Mouse (Mus musculus): ENCODE measurements around the gene Ttll3. TPM values are rescaled to one million over a fixed set of nuclear protein-coding genes. Genes with fewer than 3 reads are reported as not detected.

Ttll3 gene
- total RNA-seq, 1 experiment from 2014 or later = 12.9 TPM

- ATAC-seq (replicated peaks; ENCODE audit: insufficient number of reproducible peaks, low FRiP score, low TSS enrichment, poor library complexity, severe bottlenecking) = peak; percentile 90
Observed at GRCm38 (mm10) chr6:113442442-113443090, 53.5 kb downstream of the Ttll3 start, which contains the start of gene Jagn1. Jagn1 (plus strand) TSS chr6:113442569.

- ATAC-seq (replicated peaks; ENCODE audit: insufficient number of reproducible peaks, low FRiP score, low TSS enrichment, poor library complexity, severe bottlenecking) = 0 out of 2 replicates have a peak, but pooled peaks have one; percentile 14
Observed at GRCm38 (mm10) chr6:113443091-113443490, 54.0 kb downstream of the Ttll3 start.

GRCm38 (mm10) chr6:113444207-113444965, 55.3 kb downstream of the Ttll3 start:
- ATAC-seq (replicated peaks; ENCODE audit: insufficient number of reproducible peaks, low FRiP score, low TSS enrichment, poor library complexity, severe bottlenecking) = no peak

GRCm38 (mm10) chr6:113447639-113448038, 58.6 kb downstream of the Ttll3 start:
- no peak for ATAC-seq (replicated peaks; ENCODE audit: insufficient number of reproducible peaks, low FRiP score, low TSS enrichment, poor library complexity, severe bottlenecking)

- ATAC-seq (replicated peaks; ENCODE audit: insufficient number of reproducible peaks, low FRiP score, low TSS enrichment, poor library complexity, severe bottlenecking) = no peak
Observed at GRCm38 (mm10) chr6:113451839-113452238, 62.8 kb downstream of the Ttll3 start.

- ATAC-seq (replicated peaks; ENCODE audit: insufficient number of reproducible peaks, low FRiP score, low TSS enrichment, poor library complexity, severe bottlenecking) = no peak
Observed at GRCm38 (mm10) chr6:113455007-113455406, 65.9 kb downstream of the Ttll3 start.

- no peak for ATAC-seq (replicated peaks; ENCODE audit: insufficient number of reproducible peaks, low FRiP score, low TSS enrichment, poor library complexity, severe bottlenecking)
Observed at GRCm38 (mm10) chr6:113457952-113458534, 69.0 kb downstream of the Ttll3 start, which contains the start of gene Il17re. Il17re (plus strand) TSS chr6:113458484.

GRCm38 (mm10) chr6:113458635-113459034, 69.6 kb downstream of the Ttll3 start:
- ATAC-seq (replicated peaks; ENCODE audit: insufficient number of reproducible peaks, low FRiP score, low TSS enrichment, poor library complexity, severe bottlenecking) = no peak

GRCm38 (mm10) chr6:113464040-113464439, 75.0 kb downstream of the Ttll3 start:
- no peak for ATAC-seq (replicated peaks; ENCODE audit: insufficient number of reproducible peaks, low FRiP score, low TSS enrichment, poor library complexity, severe bottlenecking)

Other genes starting within 250 kb of the Ttll3 start
- not detected in 3 replicates for gene Lhfpl4, start 193.9 kb upstream of the Ttll3 start, total RNA-seq (2017)
- 40.8 to 50.3 TPM (median 42.0 TPM) in 3 replicates for gene Mtmr14, start 151.4 kb upstream of the Ttll3 start, total RNA-seq (2017)
- gene Cpne9, start 107.0 kb upstream of the Ttll3 start, total RNA-seq (2017) = 0.19 to 0.75 TPM in 2 of 3 replicates, not detected in the other
- gene Brpf1, start 82.1 kb upstream of the Ttll3 start, total RNA-seq (2017) = 77.8 to 91.4 TPM (median 83.9 TPM) in 3 replicates
- gene Ogg1, start 62.3 kb upstream of the Ttll3 start, total RNA-seq (2017) = 6.4 to 12.2 TPM (median 9.2 TPM) in 3 replicates
- 27.9 to 116 TPM (median 103 TPM) in 3 replicates for gene Camk1, start 45.3 kb upstream of the Ttll3 start, total RNA-seq (2017)
- 7.9 to 22.4 TPM (median 9.8 TPM) in 3 replicates for gene Tada3, start 11.4 kb upstream of the Ttll3 start, total RNA-seq (2017)
- 296 to 345 TPM (median 318 TPM) in 3 replicates for gene Arpc4, start 11.1 kb upstream of the Ttll3 start, total RNA-seq (2017)
- 0.96 to 6.9 TPM (median 4.4 TPM) in 3 replicates for gene Rpusd3, start 30.1 kb downstream of the Ttll3 start, total RNA-seq (2017)
- gene Cidec, start 46.5 kb downstream of the Ttll3 start, total RNA-seq (2017) = not detected in 3 replicates
- 6.8 to 22.3 TPM (median 21.0 TPM) in 3 replicates for gene Jagn1, start 53.3 kb downstream of the Ttll3 start, total RNA-seq (2017)
- not detected in 3 replicates for gene Il17re, start 69.2 kb downstream of the Ttll3 start, total RNA-seq (2017)
- not detected in 3 replicates for gene Il17rc, start 82.2 kb downstream of the Ttll3 start, total RNA-seq (2017)
- gene Creld1, start 94.0 kb downstream of the Ttll3 start, total RNA-seq (2017) = 0.85 to 6.1 TPM (median 3.4 TPM) in 3 replicates
- not detected in 3 replicates for gene Prrt3, start 112.7 kb downstream of the Ttll3 start, total RNA-seq (2017)
- gene Emc3, start 142.4 kb downstream of the Ttll3 start, total RNA-seq (2017) = 37.2 to 57.0 TPM (median 50.1 TPM) in 3 replicates
- 0.29 to 1.8 TPM (median 1.7 TPM) in 3 replicates for gene Fancd2, start 142.4 kb downstream of the Ttll3 start, total RNA-seq (2017)
- gene Fancd2os, start 211.5 kb downstream of the Ttll3 start, total RNA-seq (2017) = not detected in 3 replicates
- 111 to 131 TPM (median 120 TPM) in 3 replicates for gene Brk1, start 215.5 kb downstream of the Ttll3 start, total RNA-seq (2017)
- 17.1 to 24.7 TPM (median 21.6 TPM) in 3 replicates for gene Vhl, start 234.7 kb downstream of the Ttll3 start, total RNA-seq (2017)
- 99.6 to 134 TPM (median 117 TPM) in 3 replicates for gene Irak2, start 249.2 kb downstream of the Ttll3 start, total RNA-seq (2017)

Measured in monocyte, adult 5-6 weeks (primary cell).